Mouse (Mus musculus) limb, embryonic 11.5 days (tissue): ENCODE data around the gene Pradc1. TPM values are rescaled to one million over a fixed set of nuclear protein-coding genes. Genes with fewer than 3 reads are reported as not detected.

Source experiments
- ATAC-seq: fragments of 200-750 bp; cut with Nextera tagmentation; 2 replicates; pipeline ENCODE4 v1.8.0; 2017; ENCODE audit warnings: low read depth; ENCODE audit not compliant: insufficient number of reproducible peaks, low FRiP score, low TSS enrichment
- DNase-seq: peaks from one replicate; pipeline ENCODE4 v3.0.0-alpha.2; 2015; ENCODE audit warnings: low spot score
- H3K27ac ChIP-seq: fragments of 300-500 bp; sonication (generic); replicated peaks from 2 replicates; pipeline ENCODE4 v1.5.1; 2014; ENCODE audit warnings: low read depth, mild to moderate bottlenecking, low read length
- H3K27me3 ChIP-seq: fragments of 300-500 bp; sonication (generic); 2 replicates; pipeline ENCODE4 v1.6.1; 2014; ENCODE audit warnings: mild to moderate bottlenecking, low read length, mixed read lengths; ENCODE audit not compliant: control insufficient read depth, insufficient read depth
- H3K36me3 ChIP-seq: fragments of 300-500 bp; sonication (generic); 2 replicates; pipeline ENCODE4 v1.6.1; 2014; ENCODE audit warnings: mild to moderate bottlenecking, low read length, moderate library complexity, mixed read lengths; ENCODE audit not compliant: control insufficient read depth, insufficient read depth
- H3K4me1 ChIP-seq: fragments of 300-500 bp; sonication (generic); 2 replicates; pipeline ENCODE4 v1.6.1; 2014; ENCODE audit warnings: low read length, mixed read lengths; ENCODE audit not compliant: control insufficient read depth, insufficient read depth
- H3K4me2 ChIP-seq: fragments of 300-500 bp; sonication (generic); 2 replicates; pipeline ENCODE4 v1.6.1; 2014; ENCODE audit warnings: low read depth, mild to moderate bottlenecking, moderate library complexity; ENCODE audit not compliant: severe bottlenecking
- H3K4me3 ChIP-seq: fragments of 300-500 bp; sonication (generic); 2 replicates; pipeline ENCODE4 v1.5.1; 2014; ENCODE audit warnings: low read depth, low read length
- H3K9ac ChIP-seq: fragments of 300-500 bp; sonication (generic); 2 replicates; pipeline ENCODE4 v1.6.1; 2014; ENCODE audit warnings: mild to moderate bottlenecking, low read length
- H3K9me3 ChIP-seq: fragments of 300-500 bp; sonication (generic); 2 replicates; pipeline ENCODE4 v1.6.1; 2016; ENCODE audit warnings: low read length; ENCODE audit not compliant: control insufficient read depth
- WGBS: fragments of 180-500 bp; shearing (Covaris S2); extraction: QIAGEN DNeasy Blood & Tissue Kit; methylation state at CpG from one replicate; pipeline ENCODE4 v1.1.7; 2014; 5-methylcytosine and 5-hydroxymethylcytosine counted together
- polyA plus RNA-seq: library from polyadenylated mRNA; unstranded; fragments of >200 nt; fragmentation: Nextera tagmentation; extraction: Ambion mirVana; gene quantifications from 2 replicates; pipeline ENCODE4 v1.2.1, GENCODE M21; 2014

Pradc1 gene
- polyA plus RNA-seq, 1 experiment from 2014 or later = 20.9 TPM

DNA sequence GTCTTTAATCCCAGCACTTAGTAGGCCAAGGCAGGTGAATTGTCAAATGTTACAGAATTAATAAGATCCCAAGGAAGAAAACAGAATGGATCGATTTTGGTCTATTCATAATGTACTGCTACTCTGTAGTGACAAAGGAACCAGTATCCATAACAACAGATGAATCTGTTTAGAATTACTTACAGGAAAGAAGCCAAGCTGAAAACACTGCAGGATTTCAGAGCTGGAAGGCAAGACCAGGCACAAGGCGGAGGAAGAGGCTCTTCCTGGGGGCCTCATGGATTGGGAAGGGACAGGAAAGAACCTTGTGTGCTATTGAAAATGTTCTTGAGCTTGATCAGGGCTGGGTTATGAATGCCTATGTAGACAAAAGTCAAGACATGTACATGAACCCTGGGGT lies 34.0 kb upstream of the Pradc1 start:
- no peaks in the 10 kb centered on the region for H3K36me3 ChIP-seq
- H3K4me2 ChIP-seq = no peak overlapping the region
- 87% methylated on average over 2 of the region's 2 CpGs for WGBS
- peaks cover 27% of the 10 kb centered on the region for H3K27me3 ChIP-seq
- H3K27ac ChIP-seq = no peak overlapping the region
- H3K4me3 ChIP-seq = no peak overlapping the region
- no peak for ATAC-seq
- H3K4me1 ChIP-seq = peaks cover 30% of the 10 kb centered on the region
- no peak for DNase-seq
- no peak overlapping the region for H3K9ac ChIP-seq
- H3K9me3 ChIP-seq = no peaks in the 10 kb centered on the region

DNA sequence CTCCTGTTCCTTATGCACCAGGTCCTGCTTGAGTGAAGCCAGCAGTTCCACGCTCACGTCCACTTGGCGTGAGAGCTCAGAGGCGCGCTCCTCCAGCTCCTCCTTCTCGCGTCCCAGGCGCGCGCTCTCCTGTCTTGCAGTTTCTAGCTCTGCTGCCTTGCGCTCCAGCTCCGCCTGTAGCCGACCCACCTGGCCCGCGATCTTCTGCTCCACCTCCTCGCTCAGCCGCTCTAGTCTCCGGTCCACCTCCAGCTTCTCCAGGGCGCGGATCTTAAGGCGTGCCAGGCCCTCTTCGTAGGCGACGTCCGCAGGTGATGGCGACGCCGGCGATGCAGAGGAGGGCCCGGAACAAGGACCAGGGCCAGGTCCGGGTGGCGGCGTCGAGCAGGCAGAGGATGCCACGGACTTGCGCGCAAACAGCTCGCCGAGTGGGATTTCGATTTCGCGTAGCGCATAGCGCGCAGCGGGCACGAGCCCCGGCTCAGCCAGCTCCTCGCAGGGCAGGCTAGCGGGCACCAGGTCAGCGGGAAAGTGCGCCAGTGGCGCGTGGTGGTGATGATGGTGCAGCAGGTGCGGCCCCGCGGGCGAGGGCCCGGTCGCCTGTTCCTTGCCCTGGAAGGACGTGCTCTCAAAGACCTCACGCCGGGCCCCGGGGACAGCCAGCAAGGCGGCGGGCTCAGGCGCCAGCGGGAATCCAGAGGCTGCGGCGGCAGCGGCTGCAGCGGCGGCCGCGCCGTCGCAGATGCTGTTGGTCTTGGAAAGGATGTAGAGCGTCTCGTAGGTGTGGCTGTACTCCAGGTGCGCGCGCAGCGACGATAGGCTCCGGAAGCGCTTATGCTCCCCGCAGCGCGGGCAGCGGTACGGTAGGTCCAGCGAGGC lies 32.3 kb upstream of the Pradc1 start:
- Histone ChIP-seq H3K4me2 (peak overlapping the region; percentile 76), H3K4me3 (peak overlapping the region; percentile 37), H3K9me3 (no peaks in the 10 kb centered on the region), H3K9ac (peak overlapping the region; percentile 27; the same call in 1 of the 2 replicates), H3K27me3 (peaks cover 30% of the 10 kb centered on the region), H3K36me3 (no peaks in the 10 kb centered on the region), H3K4me1 (peaks cover 15% of the 10 kb centered on the region), H3K27ac (no peak overlapping the region)
- no peak for ATAC-seq
- peak; percentile 64 for DNase-seq
- WGBS = 3% methylated on average over 92 of the region's 92 CpGs

DNA sequence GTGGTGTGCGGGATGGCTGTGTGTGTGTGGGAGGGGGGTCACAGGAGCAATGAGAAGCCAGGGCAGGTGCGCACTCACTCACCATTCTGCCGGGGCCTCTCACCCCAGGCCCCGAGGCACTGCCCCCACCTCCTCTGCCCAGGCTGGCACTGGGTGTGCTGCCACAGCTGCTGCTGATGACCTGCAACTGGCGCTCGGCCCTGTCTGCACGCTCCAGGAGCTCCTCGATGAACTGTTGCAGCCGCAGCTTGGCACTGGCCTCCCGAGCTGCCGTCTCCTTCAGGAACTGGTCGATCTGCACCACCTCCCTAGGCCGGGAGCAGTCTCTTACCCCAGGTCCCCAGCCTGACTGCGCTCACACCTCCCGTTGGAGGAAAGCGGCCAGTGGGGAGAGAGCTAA lies 28.9 kb upstream of the Pradc1 start:
- Histone ChIP-seq H3K27ac (no peak overlapping the region), H3K36me3 (no peaks in the 10 kb centered on the region), H3K4me3 (no peak overlapping the region), H3K9ac (no peak overlapping the region), H3K4me2 (no peak overlapping the region), H3K9me3 (no peaks in the 10 kb centered on the region), H3K27me3 (peaks cover 31% of the 10 kb centered on the region), H3K4me1 (peaks cover 15% of the 10 kb centered on the region)
- DNase-seq = no peak
- WGBS = 68% methylated on average over 16 of the region's 16 CpGs
- no peak for ATAC-seq

DNA sequence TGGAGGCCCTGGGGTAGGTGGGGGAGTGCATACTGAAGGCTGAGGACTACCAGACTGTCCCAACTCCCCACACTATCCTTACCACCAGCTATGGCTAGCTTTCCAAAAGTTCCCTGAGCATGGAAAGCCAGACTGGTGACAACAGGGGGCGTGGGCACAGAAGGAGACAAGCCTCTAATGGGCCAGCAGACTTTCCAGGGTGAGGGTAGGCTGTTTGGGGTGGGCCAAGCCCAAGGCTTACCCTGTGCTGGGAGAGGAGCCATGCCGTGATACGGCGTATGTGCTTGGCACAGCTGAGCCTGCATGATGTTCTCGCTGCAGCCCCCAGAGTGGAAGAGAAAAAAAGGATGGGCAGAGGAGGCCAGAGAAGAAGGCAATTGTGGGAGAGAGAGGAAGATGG lies 28.2 kb upstream of the Pradc1 start:
- no peaks in the 10 kb centered on the region for H3K9me3 ChIP-seq
- H3K27me3 ChIP-seq = peaks cover 27% of the 10 kb centered on the region
- no peak overlapping the region for H3K4me2 ChIP-seq
- H3K4me3 ChIP-seq = no peak overlapping the region
- 83% methylated on average over 5 of the region's 5 CpGs for WGBS
- no peaks in the 10 kb centered on the region for H3K36me3 ChIP-seq
- no peak for DNase-seq
- H3K27ac ChIP-seq = no peak overlapping the region
- no peak overlapping the region for H3K9ac ChIP-seq
- peaks cover 15% of the 10 kb centered on the region for H3K4me1 ChIP-seq
- ATAC-seq = no peak

DNA sequence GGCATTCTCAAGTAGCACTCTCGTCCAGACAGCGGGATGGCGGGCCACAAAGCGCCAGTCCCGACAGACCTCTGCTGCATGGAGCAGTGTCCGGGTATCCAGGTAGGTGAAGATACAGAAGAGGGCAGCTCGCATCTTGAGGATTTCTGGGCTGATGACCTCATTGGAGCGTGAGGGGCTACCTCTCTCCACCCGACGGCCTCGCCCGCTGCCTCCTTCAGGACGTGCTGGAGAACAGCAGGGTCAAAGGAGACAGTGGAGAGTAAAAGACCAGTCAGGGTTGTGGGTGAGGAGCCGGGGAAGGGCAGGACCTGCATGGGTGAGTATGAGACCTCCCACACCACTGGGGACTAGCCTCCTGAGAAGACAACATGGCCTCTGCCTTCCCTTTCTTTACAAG lies 26.6 kb upstream of the Pradc1 start:
- Histone ChIP-seq H3K27ac (no peak overlapping the region), H3K9me3 (no peaks in the 10 kb centered on the region), H3K27me3 (peaks cover 12% of the 10 kb centered on the region), H3K4me3 (no peak overlapping the region), H3K36me3 (no peaks in the 10 kb centered on the region), H3K9ac (no peak overlapping the region), H3K4me1 (peaks cover 6% of the 10 kb centered on the region), H3K4me2 (no peak overlapping the region)
- DNase-seq = no peak
- WGBS = 36% methylated on average over 14 of the region's 14 CpGs
- ATAC-seq = no peak

DNA sequence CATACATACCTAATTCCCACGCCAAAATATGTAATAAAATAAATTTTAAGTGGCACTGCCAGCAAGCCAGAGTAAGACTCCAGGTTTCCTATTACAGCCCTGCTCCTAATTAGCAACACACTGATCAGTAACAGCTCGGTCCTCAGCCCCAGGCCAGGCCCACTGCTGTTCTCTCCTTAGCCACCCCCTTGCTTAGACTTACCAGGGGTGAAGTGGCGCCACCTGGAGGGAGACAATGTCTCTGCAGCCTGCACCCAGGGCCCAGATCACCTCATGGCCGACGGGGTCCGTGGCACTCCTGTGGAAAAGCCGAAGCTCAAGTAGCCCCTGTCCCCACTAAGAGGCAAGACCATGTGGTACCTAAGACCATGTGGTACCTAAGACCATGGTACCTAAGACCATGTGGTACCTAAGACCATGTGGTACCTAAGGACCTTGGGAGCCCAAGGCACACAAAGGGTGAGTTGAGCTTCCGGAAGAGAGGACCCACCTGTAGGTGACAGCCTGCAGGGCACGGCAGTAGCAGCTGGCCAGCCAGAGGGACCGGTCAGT lies 25.7 kb upstream of the Pradc1 start:
- 23% methylated on average over 10 of the region's 10 CpGs for WGBS
- H3K27me3 ChIP-seq = peaks cover 12% of the 10 kb centered on the region
- no peaks in the 10 kb centered on the region for H3K9me3 ChIP-seq
- H3K9ac ChIP-seq = no peak overlapping the region
- H3K27ac ChIP-seq = no peak overlapping the region
- no peaks in the 10 kb centered on the region for H3K36me3 ChIP-seq
- DNase-seq (peak; percentile 76), ATAC-seq (peak; percentile 48; the same call in 1 of the 2 replicates)
- no peak overlapping the region for H3K4me2 ChIP-seq
- H3K4me1 ChIP-seq = peaks cover 6% of the 10 kb centered on the region
- H3K4me3 ChIP-seq = no peak overlapping the region

DNA sequence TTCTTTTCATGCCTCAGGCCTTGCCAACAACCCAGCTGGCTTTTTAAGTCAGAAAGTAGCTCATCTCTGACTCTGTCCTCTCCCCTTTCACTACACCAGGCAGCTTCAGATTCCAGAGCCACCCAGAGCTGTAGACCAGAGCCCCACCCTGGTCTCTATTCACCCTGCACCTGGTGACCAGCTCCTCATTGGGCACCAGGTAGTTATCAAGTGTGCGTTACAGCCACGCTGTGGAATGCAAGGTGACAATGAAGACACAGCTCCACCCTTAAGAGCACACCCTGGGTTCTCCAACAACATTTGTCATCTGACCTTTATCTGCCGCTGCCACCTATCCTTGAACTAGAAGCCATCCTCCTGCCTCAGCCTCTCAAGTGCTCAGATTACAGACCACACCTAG lies 23.8 kb upstream of the Pradc1 start:
- Histone ChIP-seq H3K36me3 (no peaks in the 10 kb centered on the region), H3K27me3 (peaks cover 5% of the 10 kb centered on the region)
- WGBS = 89% methylated on average over 3 of the region's 3 CpGs

DNA sequence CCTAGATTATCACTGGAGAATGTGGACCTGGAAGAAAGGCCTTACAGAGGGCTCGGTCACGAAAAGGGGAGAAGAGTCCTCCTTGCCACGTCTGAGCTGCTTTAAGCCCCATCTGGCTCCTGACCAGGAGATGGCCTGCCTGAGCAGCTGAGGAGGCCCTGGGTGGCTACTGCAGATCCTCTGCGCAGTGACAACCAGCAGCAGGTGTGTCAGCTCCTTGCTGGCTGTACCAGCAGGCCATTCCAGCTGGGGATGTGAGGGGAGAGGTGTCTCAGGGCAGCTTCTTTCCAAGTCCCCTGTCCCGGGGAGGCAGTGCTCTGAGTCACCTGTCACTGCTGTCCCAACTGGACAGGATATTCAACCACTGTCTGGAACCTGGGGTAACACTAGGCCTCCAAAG lies 20.8 kb upstream of the Pradc1 start:
- no peak for ATAC-seq
- Histone ChIP-seq H3K27me3 (no peaks in the 10 kb centered on the region), H3K27ac (no peak overlapping the region), H3K9ac (no peak overlapping the region), H3K9me3 (no peaks in the 10 kb centered on the region), H3K4me2 (no peak overlapping the region), H3K4me3 (no peak overlapping the region), H3K4me1 (peaks cover 3% of the 10 kb centered on the region; the same call in 1 of the 2 replicates), H3K36me3 (peaks cover 14% of the 10 kb centered on the region)
- DNase-seq = no peak
- 53% methylated on average over 5 of the region's 5 CpGs for whole genome bisulfite sequencing

More for the DNA sequence above, 23.8 kb upstream of the Pradc1 start:
- H3K9me3 ChIP-seq = no peaks in the 10 kb centered on the region
- ATAC-seq (no peak), DNase-seq (no peak)
- H3K27ac ChIP-seq = no peak overlapping the region
- H3K4me2 ChIP-seq = no peak overlapping the region
- H3K4me3 ChIP-seq = no peak overlapping the region
- peaks cover 6% of the 10 kb centered on the region for H3K4me1 ChIP-seq
- H3K9ac ChIP-seq = no peak overlapping the region
